Mouse (Mus musculus) heart, postnatal 25 days (tissue): Measurements from ENCODE around the gene Col8a2. TPM values are rescaled to one million over a fixed set of nuclear protein-coding genes. Genes with fewer than 3 reads are reported as not detected.

Source experiments
- DNase-seq: peaks from one replicate; pipeline ENCODE4 v3.0.0; 2022; ENCODE audit warnings: low spot score
- intact Hi-C: fragments of 180-260 bp; cut with DNase I; formaldehyde crosslinking; loops from one replicate; pipeline ENCODE4 v1.15.1; 2025
- total RNA-seq, 2 experiments: library from RNA; stranded (reverse); gene quantifications; 2 replicates each; pipeline ENCODE4 v1.2.3; 2021

The Col8a2 gene
- total RNA-seq, 2 experiments from 2014 or later, result 0.75 to 0.81 TPM

- intact Hi-C loops, result loop anchor here (5.0 kb wide), 1 partner anchor 162 kb away; the partner anchor contains the start of gene Lsm10
- peak; percentile 86 for DNase-seq
Measured at GRCm38 (mm10) chr4:126259523-126260160, 27.0 kb upstream of the Col8a2 start.

- DNase-seq, result peak; percentile 90
- intact Hi-C loops, result loop anchor here (1.0 to 5.0 kb wide), 2 partner anchors 79 to 163 kb away; partner anchors contain the start of gene Lsm10
Measured at GRCm38 (mm10) chr4:126260520-126261201, 25.9 kb upstream of the Col8a2 start.

GRCm38 (mm10) chr4:126261266-126261665 is 25.3 kb upstream of the Col8a2 start:
- intact Hi-C loops, result loop anchor here (1.0 to 5.0 kb wide), 2 partner anchors 80 to 164 kb away; partner anchors contain the start of gene Lsm10
- DNase-seq, result no peak

GRCm38 (mm10) chr4:126261675-126262074 is 24.9 kb upstream of the Col8a2 start:
- intact Hi-C loops, result loop anchor here (1.0 to 5.0 kb wide), 3 partner anchors 34 to 164 kb away; partner anchors contain the start of gene Lsm10

GRCm38 (mm10) chr4:126262119-126262807 is 24.3 kb upstream of the Col8a2 start, which contains the start of gene Trappc3:
Gene Trappc3 (plus strand): TSS chr4:126262325.
- DNase-seq, result peak; percentile 99
- intact Hi-C loops, result loop anchor here (1.0 to 5.0 kb wide), 2 partner anchors 35 to 165 kb away; partner anchors contain the start of gene Lsm10

More at GRCm38 (mm10) chr4:126261675-126262074, 24.9 kb upstream of the Col8a2 start:
- DNase-seq, result no peak

- intact Hi-C loops, result no loop called here
- DNase-seq, result no peak
Measured at GRCm38 (mm10) chr4:126269292-126269691, 17.3 kb upstream of the Col8a2 start.

GRCm38 (mm10) chr4:126273753-126274152 is 12.8 kb upstream of the Col8a2 start:
- DNase-seq, result no peak
- intact Hi-C loops, result no loop called here

GRCm38 (mm10) chr4:126275081-126275480 is 11.5 kb upstream of the Col8a2 start:
- intact Hi-C loops, result no loop called here
- DNase-seq, result no peak

- intact Hi-C loops, result no loop called here
- peak; percentile 42 for DNase-seq
Measured at GRCm38 (mm10) chr4:126275681-126276131, 10.9 kb upstream of the Col8a2 start.

- intact Hi-C loops, result loop anchor here (1.0 kb wide), 1 partner anchor 31 kb away; no protein-coding TSS in a partner anchor
- DNase-seq, result no peak
Measured at GRCm38 (mm10) chr4:126277906-126278564, 8.6 kb upstream of the Col8a2 start.

GRCm38 (mm10) chr4:126278565-126278915 is 8.1 kb upstream of the Col8a2 start:
- no peak for DNase-seq
- intact Hi-C loops, result loop anchor here (1.0 kb wide), 1 partner anchor 31 kb away; no protein-coding TSS in a partner anchor

GRCm38 (mm10) chr4:126278961-126279360 is 7.6 kb upstream of the Col8a2 start:
- intact Hi-C loops, result loop anchor here (1.0 kb wide), 1 partner anchor 30 kb away; no protein-coding TSS in a partner anchor
- no peak for DNase-seq

GRCm38 (mm10) chr4:126281706-126282105 is 4.9 kb upstream of the Col8a2 start:
- intact Hi-C loops, result no loop called here
- DNase-seq, result no peak

- intact Hi-C loops, result no loop called here
Measured at GRCm38 (mm10) chr4:126283582-126283981, 3.0 kb upstream of the Col8a2 start.

GRCm38 (mm10) chr4:126287302-126287995 is 856 bp downstream of the Col8a2 start:
- DNase-seq, result no peak
- intact Hi-C loops, result no loop called here

More at GRCm38 (mm10) chr4:126283582-126283981, 3.0 kb upstream of the Col8a2 start:
- no peak for DNase-seq

GRCm38 (mm10) chr4:126288085-126288666 is 1.6 kb downstream of the Col8a2 start:
- intact Hi-C loops, result no loop called here
- DNase-seq, result no peak

- intact Hi-C loops, result no loop called here
Measured at GRCm38 (mm10) chr4:126290314-126290713, 3.7 kb downstream of the Col8a2 start.

GRCm38 (mm10) chr4:126291196-126291595 is 4.6 kb downstream of the Col8a2 start:
- DNase-seq, result no peak
- intact Hi-C loops, result no loop called here

More at GRCm38 (mm10) chr4:126290314-126290713, 3.7 kb downstream of the Col8a2 start:
- no peak for DNase-seq

GRCm38 (mm10) chr4:126295152-126295551 is 8.6 kb downstream of the Col8a2 start:
- intact Hi-C loops, result no loop called here
- no peak for DNase-seq
